Mouse (Mus musculus): ENCODE data around the gene Ifitm6.

GRCm38 (mm10) chr7:140998853-140999700 lies 18.6 kb downstream of the Ifitm6 start:
- TF ChIP-seq CTCF (IDR thresholded peaks at IDR 0.05; ENCODE audit: extremely low read depth, insufficient read length, insufficient replicate concordance, low read depth, low read length) = no peak
- TF ChIP-seq POLR2A (IDR thresholded peaks at IDR 0.05; ENCODE audit: low read depth, low read length) = no peak
